Mouse (Mus musculus): ENCODE measurements around the gene Col8a2.

- TF ChIP-seq CTCF (IDR thresholded peaks at IDR 0.05; ENCODE audit: low read depth, low read length) (peak; percentile 89), TAL1 (conservative IDR thresholded peaks at IDR 0.05; ENCODE audit: low read depth, low read length) (no peak), GATA1 (IDR thresholded peaks at IDR 0.05; ENCODE audit: borderline replicate concordance, low read length) (no peak)
Measured at GRCm38 (mm10) chr4:126321111-126321853, 34.7 kb downstream of the Col8a2 start, which contains the start of gene Adprhl2.
